Mouse (Mus musculus) lung, embryonic 14.5 days (tissue): ENCODE measurements at regions not wholly inside any gene's neighbourhood (a gene's known extent, or its start where the extent isn't known, plus 50 kb on each side); places are given as distances from the start of the nearest gene placed in this dataset.

ENCODE experiments used
- ATAC-seq: fragments of 200-750 bp; cut with Nextera tagmentation; 2 replicates; pipeline ENCODE4 v1.8.0; 2017; ENCODE audit warnings: mild to moderate bottlenecking, moderate TSS enrichment, moderate library complexity; ENCODE audit not compliant: insufficient read depth
- DNase-seq: peaks from one replicate; pipeline ENCODE4 v3.0.0-alpha.2; 2015
- H3K27ac ChIP-seq: fragments of 300-500 bp; sonication (generic); 2 replicates; pipeline ENCODE4 v1.5.1; 2014; ENCODE audit warnings: low read depth, mild to moderate bottlenecking, moderate library complexity
- H3K27me3 ChIP-seq: fragments of 300-500 bp; sonication (generic); 2 replicates; pipeline ENCODE4 v1.6.1; 2014; ENCODE audit warnings: low read length, control low read depth; ENCODE audit not compliant: insufficient read depth
- H3K36me3 ChIP-seq: fragments of 300-500 bp; sonication (generic); 2 replicates; pipeline ENCODE4 v1.6.1; 2014; ENCODE audit warnings: control low read depth; ENCODE audit not compliant: insufficient read depth
- H3K4me1 ChIP-seq: fragments of 300-500 bp; sonication (generic); 2 replicates; pipeline ENCODE4 v1.6.1; 2014; ENCODE audit warnings: antibody characterized with exemption, control low read depth; ENCODE audit not compliant: insufficient read depth
- H3K4me2 ChIP-seq: fragments of 300-500 bp; sonication (generic); 2 replicates; pipeline ENCODE4 v1.6.1; 2014; ENCODE audit warnings: mild to moderate bottlenecking
- H3K4me3 ChIP-seq: fragments of 300-500 bp; sonication (generic); 2 replicates; pipeline ENCODE4 v1.5.1; 2014; ENCODE audit warnings: low read depth, low read length
- H3K9ac ChIP-seq: fragments of 300-500 bp; sonication (generic); 2 replicates; pipeline ENCODE4 v1.6.1; 2014
- H3K9me3 ChIP-seq: fragments of 300-500 bp; sonication (generic); 2 replicates; pipeline ENCODE4 v1.6.1; 2016; ENCODE audit warnings: low read depth, low read length, control low read depth
- CTCF ChIP-seq: IDR thresholded peaks from 2 replicates; pipeline ENCODE4 v1.5.1; 2016; ENCODE audit warnings: antibody characterized with exemption, low read depth
- WGBS: fragments of 180-500 bp; shearing (Covaris S2); extraction: QIAGEN DNeasy Blood & Tissue Kit; methylation state at CpG from one replicate; pipeline ENCODE4 v1.1.7; 2014; 5-methylcytosine and 5-hydroxymethylcytosine counted together

- 12% methylated on average over 8 of the region's 8 CpGs for WGBS
- no peak overlapping the region for H3K27ac ChIP-seq
Observed at GRCm38 (mm10) chr19:59717813-59718483, 225.5 kb downstream of the Rab11fip2 start.

GRCm38 (mm10) chr19:59738541-59738940 is 204.9 kb downstream of the Rab11fip2 start:
- H3K9me3 ChIP-seq, result no peaks in the 10 kb centered on the region
- no peaks in the 10 kb centered on the region for H3K36me3 ChIP-seq
- no peak overlapping the region for H3K4me2 ChIP-seq
- no peaks in the 10 kb centered on the region for H3K4me1 ChIP-seq
- TF ChIP-seq CTCF, result no peak
- H3K4me3 ChIP-seq, result no peak overlapping the region
- WGBS, result 52% methylated on average over 8 of the region's 8 CpGs
- DNase-seq (peak; percentile 42), ATAC-seq (no peak)
- no peaks in the 10 kb centered on the region for H3K27me3 ChIP-seq
- H3K27ac ChIP-seq, result no peak overlapping the region
- no peak overlapping the region for H3K9ac ChIP-seq

More at GRCm38 (mm10) chr19:59717813-59718483, 225.5 kb downstream of the Rab11fip2 start:
- DNase-seq, result no peak
- Histone ChIP-seq H3K36me3 (no peaks in the 10 kb centered on the region), H3K4me2 (no peak overlapping the region), H3K4me1 (no peaks in the 10 kb centered on the region), H3K9ac (no peak overlapping the region), H3K9me3 (no peaks in the 10 kb centered on the region), H3K4me3 (no peak overlapping the region), H3K27me3 (no peaks in the 10 kb centered on the region)
- TF ChIP-seq CTCF, result no peak
- ATAC-seq, result no peak

GRCm38 (mm10) chr19:59742946-59743345 is 200.5 kb downstream of the Rab11fip2 start:
- Histone ChIP-seq H3K4me2 (no peak overlapping the region), H3K27ac (no peak overlapping the region), H3K4me1 (no peaks in the 10 kb centered on the region), H3K36me3 (no peaks in the 10 kb centered on the region), H3K9me3 (no peaks in the 10 kb centered on the region), H3K4me3 (no peak overlapping the region), H3K9ac (no peak overlapping the region), H3K27me3 (no peaks in the 10 kb centered on the region)
- ATAC-seq (peak; percentile 38; the same call in 1 of the 2 replicates), DNase-seq (peak; percentile 62)
- TF ChIP-seq CTCF, result peak; percentile 77
- 27% methylated on average over 3 of the region's 3 CpGs for WGBS

GRCm38 (mm10) chr19:59761218-59761617 is 182.2 kb downstream of the Rab11fip2 start:
- no peaks in the 10 kb centered on the region for H3K9me3 ChIP-seq
- H3K4me3 ChIP-seq, result no peak overlapping the region
- TF ChIP-seq CTCF, result no peak
- no peak overlapping the region for H3K27ac ChIP-seq
- H3K4me1 ChIP-seq, result no peaks in the 10 kb centered on the region
- 58% methylated on average over 3 of the region's 3 CpGs for WGBS
- no peak overlapping the region for H3K9ac ChIP-seq
- DNase-seq, result no peak
- no peaks in the 10 kb centered on the region for H3K27me3 ChIP-seq
- H3K36me3 ChIP-seq, result no peaks in the 10 kb centered on the region
- ATAC-seq, result no peak
- H3K4me2 ChIP-seq, result no peak overlapping the region

GRCm38 (mm10) chr19:59784401-59785046 is 158.9 kb downstream of the Rab11fip2 start:
- TF ChIP-seq CTCF, result no peak
- H3K9ac ChIP-seq, result no peak overlapping the region
- no peaks in the 10 kb centered on the region for H3K36me3 ChIP-seq
- DNase-seq (no peak), ATAC-seq (no peak)
- WGBS, result 68% methylated on average over 9 of the region's 9 CpGs
- H3K27ac ChIP-seq, result no peak overlapping the region
- H3K4me1 ChIP-seq, result no peaks in the 10 kb centered on the region
- H3K9me3 ChIP-seq, result no peaks in the 10 kb centered on the region
- H3K27me3 ChIP-seq, result no peaks in the 10 kb centered on the region
- no peak overlapping the region for H3K4me2 ChIP-seq
- H3K4me3 ChIP-seq, result no peak overlapping the region

- no peak for TF ChIP-seq CTCF
- Histone ChIP-seq H3K9ac (no peak overlapping the region), H3K27ac (no peak overlapping the region), H3K4me2 (no peak overlapping the region), H3K9me3 (no peaks in the 10 kb centered on the region), H3K4me3 (no peak overlapping the region), H3K36me3 (no peaks in the 10 kb centered on the region), H3K4me1 (no peaks in the 10 kb centered on the region), H3K27me3 (no peaks in the 10 kb centered on the region)
- DNase-seq (no peak), ATAC-seq (no peak)
- 52% methylated on average over 4 of the region's 4 CpGs for WGBS
Observed at GRCm38 (mm10) chr19:59831304-59831703, 112.2 kb downstream of the Rab11fip2 start.

- Histone ChIP-seq H3K4me3 (no peak overlapping the region), H3K9me3 (no peaks in the 10 kb centered on the region), H3K9ac (no peak overlapping the region), H3K27me3 (no peaks in the 10 kb centered on the region), H3K36me3 (no peaks in the 10 kb centered on the region), H3K4me2 (no peak overlapping the region), H3K4me1 (no peaks in the 10 kb centered on the region), H3K27ac (no peak overlapping the region)
- WGBS, result 74% methylated on average over 4 of the region's 4 CpGs
- TF ChIP-seq CTCF, result no peak
- ATAC-seq (no peak), DNase-seq (no peak)
Observed at GRCm38 (mm10) chr19:59837138-59837537, 106.3 kb downstream of the Rab11fip2 start.
